Mouse (Mus musculus) midbrain, embryonic 10.5 days (tissue): ENCODE data around the gene Synm. TPM values are rescaled to one million over a fixed set of nuclear protein-coding genes. Genes with fewer than 3 reads are reported as not detected.

ENCODE experiments used
- DNase-seq: peaks from one replicate; pipeline ENCODE4 v3.0.0-alpha.2; 2017; ENCODE audit warnings: low spot score
- H3K27ac ChIP-seq: fragments of 300-500 bp; sonication (generic); replicated peaks from 2 replicates; pipeline ENCODE4 v1.5.1; 2016; ENCODE audit warnings: mild to moderate bottlenecking
- H3K27me3 ChIP-seq: fragments of 300-500 bp; sonication (generic); 2 replicates; pipeline ENCODE4 v1.6.1; 2016; ENCODE audit warnings: low read depth, mild to moderate bottlenecking; ENCODE audit not compliant: poor library complexity, severe bottlenecking
- H3K36me3 ChIP-seq: fragments of 300-500 bp; sonication (generic); 2 replicates; pipeline ENCODE4 v1.6.1; 2016; ENCODE audit warnings: mild to moderate bottlenecking, moderate library complexity
- H3K4me1 ChIP-seq: fragments of 300-500 bp; sonication (generic); 2 replicates; pipeline ENCODE4 v1.6.1; 2016
- H3K4me3 ChIP-seq: fragments of 300-500 bp; sonication (generic); 2 replicates; pipeline ENCODE4 v1.5.1; 2016; ENCODE audit warnings: mild to moderate bottlenecking, moderate library complexity
- H3K9me3 ChIP-seq: fragments of 300-500 bp; sonication (generic); replicated peaks from 2 replicates; pipeline ENCODE4 v1.6.1; 2016; ENCODE audit warnings: mild to moderate bottlenecking
- WGBS: fragments of 180-500 bp; shearing (Covaris S2); methylation state at CpG from one replicate; pipeline ENCODE4 v1.1.7; 2016; 5-methylcytosine and 5-hydroxymethylcytosine counted together
- polyA plus RNA-seq: library from polyadenylated mRNA; unstranded; fragments of >200 nt; fragmentation: Nextera tagmentation; extraction: Ambion mirVana; gene quantifications from 2 replicates; pipeline ENCODE4 v1.2.1, GENCODE M21; 2016

Synm gene
- polyA plus RNA-seq, 1 experiment from 2014 or later, result 0.83 TPM

GRCm38 (mm10) chr7:67772231-67772630 lies 12.7 kb upstream of the Synm start:
- no peak overlapping the region for H3K4me3 ChIP-seq
- no peaks in the 10 kb centered on the region for H3K27me3 ChIP-seq
- no peak overlapping the region for H3K27ac ChIP-seq
- peaks cover 8% of the 10 kb centered on the region for H3K4me1 ChIP-seq
- no peaks in the 10 kb centered on the region for H3K36me3 ChIP-seq
- 91% methylated on average over 9 of the region's 9 CpGs for WGBS
- no peak for DNase-seq
- H3K9me3 ChIP-seq, result no peaks in the 10 kb centered on the region

- Histone ChIP-seq H3K27ac (no peak overlapping the region), H3K27me3 (0 out of 2 replicates have a peak, but pooled peaks cover 4% of the 10 kb centered on the region), H3K4me1 (no peaks in the 10 kb centered on the region), H3K9me3 (no peaks in the 10 kb centered on the region), H3K36me3 (no peaks in the 10 kb centered on the region), H3K4me3 (no peak overlapping the region)
- WGBS, result 91% methylated on average over 5 of the region's 5 CpGs
- no peak for DNase-seq
Observed at GRCm38 (mm10) chr7:67769487-67769886, 9.9 kb upstream of the Synm start.

DNA sequence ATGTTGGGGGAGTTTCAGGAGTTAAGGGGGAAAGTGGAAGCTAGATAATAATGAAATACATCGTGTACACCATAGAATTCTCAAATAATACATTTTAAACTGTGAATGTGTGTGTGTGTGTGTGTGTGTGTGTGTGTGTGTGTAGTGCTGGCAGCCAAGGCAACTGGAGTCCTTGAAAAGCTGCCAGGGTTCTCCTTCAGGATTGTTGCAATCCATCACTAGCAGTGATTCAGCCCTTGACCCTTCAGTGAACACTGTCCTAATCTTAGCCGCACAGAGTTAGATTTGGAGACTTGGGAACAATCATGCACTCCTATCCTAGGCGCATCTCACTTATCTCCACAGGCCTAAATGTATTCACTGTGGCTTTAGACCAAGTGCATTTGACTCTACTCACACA lies 8.6 kb upstream of the Synm start:
- no peaks in the 10 kb centered on the region for H3K36me3 ChIP-seq
- no peak overlapping the region for H3K4me3 ChIP-seq
- no peak overlapping the region for H3K27ac ChIP-seq
- H3K4me1 ChIP-seq, result no peaks in the 10 kb centered on the region
- H3K9me3 ChIP-seq, result no peaks in the 10 kb centered on the region
- WGBS, result 92% methylated on average over 3 of the region's 3 CpGs
- H3K27me3 ChIP-seq, result 0 out of 2 replicates have a peak, but pooled peaks cover 4% of the 10 kb centered on the region
- no peak for DNase-seq

DNA sequence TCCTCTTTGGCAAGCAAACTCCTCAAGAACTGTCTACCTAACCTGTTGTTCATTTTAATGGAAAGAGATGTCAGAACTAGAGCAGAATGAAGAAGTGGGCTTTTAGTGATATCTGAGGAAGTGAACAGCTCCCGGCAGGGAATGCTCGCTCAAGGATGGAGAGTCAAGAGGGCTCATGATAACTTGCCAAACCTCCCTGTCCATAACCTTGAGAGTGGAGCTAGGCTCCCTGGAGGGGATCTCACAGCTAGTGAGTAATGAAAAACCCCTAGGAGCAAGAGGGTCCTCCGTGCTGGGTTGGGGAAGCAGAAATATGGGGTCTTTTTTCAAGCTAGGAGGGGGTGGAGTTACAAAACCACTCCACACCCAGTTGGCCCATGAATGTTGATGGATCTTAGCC lies 4.1 kb upstream of the Synm start:
- Histone ChIP-seq H3K4me1 (peaks cover 13% of the 10 kb centered on the region), H3K36me3 (no peaks in the 10 kb centered on the region), H3K27me3 (peaks cover 18% of the 10 kb centered on the region), H3K4me3 (no peak overlapping the region), H3K9me3 (no peaks in the 10 kb centered on the region), H3K27ac (no peak overlapping the region)
- DNase-seq, result no peak
- 82% methylated on average over 3 of the region's 3 CpGs for WGBS

GRCm38 (mm10) chr7:67758858-67759628 lies 499 bp downstream of the Synm start:
- Histone ChIP-seq H3K27ac (peak overlapping the region; percentile 75), H3K9me3 (no peaks in the 10 kb centered on the region), H3K27me3 (peaks cover 54% of the 10 kb centered on the region), H3K4me1 (peaks cover 27% of the 10 kb centered on the region), H3K4me3 (peak overlapping the region; percentile 71), H3K36me3 (no peaks in the 10 kb centered on the region)
- DNase-seq, result no peak
- under 1% methylated on average over 91 of the region's 92 CpGs for WGBS

DNA sequence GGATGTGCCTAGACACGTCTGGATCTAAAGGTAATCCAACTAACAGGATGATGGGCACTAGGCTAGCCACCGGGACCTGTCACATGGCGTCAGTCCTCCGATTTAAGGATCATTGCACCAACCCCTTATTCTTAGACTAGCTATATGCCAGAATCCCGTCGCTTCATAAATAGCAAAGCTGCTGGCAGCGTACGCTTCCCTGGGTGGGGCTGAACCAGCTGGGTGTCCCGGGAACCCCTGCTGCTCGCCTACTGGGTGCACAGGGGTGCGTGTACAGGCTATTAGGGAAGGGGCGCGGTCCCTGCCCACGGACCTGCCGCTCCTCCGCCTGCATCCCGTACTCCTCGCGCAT lies 1.1 kb downstream of the Synm start:
- peaks cover 27% of the 10 kb centered on the region for H3K4me1 ChIP-seq
- no peak for DNase-seq
- no peaks in the 10 kb centered on the region for H3K36me3 ChIP-seq
- WGBS, result 1% methylated on average over 19 of the region's 19 CpGs
- peak overlapping the region; percentile 71 for H3K4me3 ChIP-seq
- no peaks in the 10 kb centered on the region for H3K9me3 ChIP-seq
- H3K27ac ChIP-seq, result peak overlapping the region; percentile 75
- H3K27me3 ChIP-seq, result peaks cover 54% of the 10 kb centered on the region

DNA sequence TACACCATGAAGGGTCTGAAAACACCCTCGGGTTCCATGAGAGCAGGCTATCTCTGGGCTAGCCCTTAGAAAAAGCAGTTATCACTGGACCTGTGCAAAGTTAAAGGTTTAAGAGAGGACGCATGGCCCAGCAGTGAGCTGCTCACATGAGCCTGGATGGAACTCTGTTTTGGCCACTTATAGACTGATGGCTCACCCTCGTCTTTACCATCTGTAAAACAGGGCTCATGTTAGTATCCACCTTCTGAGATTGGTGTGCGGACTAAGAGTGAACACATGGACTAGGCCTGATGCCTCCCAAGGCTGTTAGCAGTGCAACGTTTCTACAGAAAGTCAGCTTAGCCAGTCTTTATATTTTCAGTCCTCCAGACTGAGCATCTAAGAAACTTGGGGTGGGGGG lies 2.9 kb downstream of the Synm start:
- no peaks in the 10 kb centered on the region for H3K9me3 ChIP-seq
- H3K4me3 ChIP-seq, result no peak overlapping the region
- no peak overlapping the region for H3K27ac ChIP-seq
- H3K36me3 ChIP-seq, result no peaks in the 10 kb centered on the region
- WGBS, result 77% methylated on average over 5 of the region's 5 CpGs
- H3K27me3 ChIP-seq, result peaks cover 54% of the 10 kb centered on the region
- H3K4me1 ChIP-seq, result peaks cover 27% of the 10 kb centered on the region
- DNase-seq, result no peak

DNA sequence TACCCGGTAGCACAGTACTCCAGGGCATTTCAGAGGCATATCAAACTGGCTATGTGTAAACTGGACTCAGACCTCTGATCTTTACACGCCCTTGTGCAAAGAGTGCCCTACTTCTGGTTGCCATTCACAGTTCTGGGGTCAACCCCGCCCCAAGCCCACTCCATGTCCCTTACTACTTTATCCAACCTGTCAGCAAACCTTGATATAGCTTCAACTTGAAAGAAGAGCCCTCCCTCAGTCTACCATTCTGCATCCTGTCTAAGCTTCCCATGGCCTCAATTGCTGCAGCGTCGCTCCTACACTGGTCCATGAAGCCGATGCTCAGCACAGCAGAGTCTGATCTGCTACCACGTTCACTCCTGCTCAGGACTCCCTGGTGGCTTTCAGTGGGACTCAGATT lies 4.2 kb downstream of the Synm start:
- H3K36me3 ChIP-seq, result no peaks in the 10 kb centered on the region
- H3K27me3 ChIP-seq, result peaks cover 48% of the 10 kb centered on the region
- WGBS, result 82% methylated on average over 7 of the region's 7 CpGs
- H3K9me3 ChIP-seq, result no peaks in the 10 kb centered on the region
- H3K4me3 ChIP-seq, result no peak overlapping the region
- H3K27ac ChIP-seq, result no peak overlapping the region
- DNase-seq, result no peak
- H3K4me1 ChIP-seq, result peaks cover 27% of the 10 kb centered on the region

DNA sequence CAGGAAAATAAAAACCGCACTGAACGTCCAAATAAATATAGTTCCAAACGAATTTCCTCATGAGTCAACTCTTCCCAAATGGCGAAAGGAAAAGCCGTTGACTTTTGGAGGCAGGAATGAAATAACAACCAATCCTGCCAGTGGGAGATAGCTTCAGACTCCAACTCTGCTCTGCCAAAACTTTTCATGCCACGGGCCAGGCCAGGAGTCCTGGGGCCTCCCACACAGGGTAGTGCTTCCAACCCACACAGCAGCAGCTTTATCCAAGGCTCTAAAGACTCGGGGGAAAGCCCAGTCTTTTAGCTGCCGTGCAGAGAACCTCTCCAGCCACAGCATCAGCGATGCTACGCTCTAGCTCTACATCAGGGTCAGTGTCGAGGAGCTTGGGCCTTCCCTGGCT lies 4.9 kb downstream of the Synm start:
- Histone ChIP-seq H3K27ac (no peak overlapping the region), H3K9me3 (no peaks in the 10 kb centered on the region), H3K4me1 (peaks cover 23% of the 10 kb centered on the region), H3K36me3 (no peaks in the 10 kb centered on the region), H3K4me3 (no peak overlapping the region), H3K27me3 (peaks cover 46% of the 10 kb centered on the region)
- DNase-seq, result no peak
- WGBS, result 80% methylated on average over 11 of the region's 11 CpGs

- no peak for DNase-seq
- no peaks in the 10 kb centered on the region for H3K36me3 ChIP-seq
- no peak overlapping the region for H3K27ac ChIP-seq
- H3K4me1 ChIP-seq, result peaks cover 5% of the 10 kb centered on the region; the same call in 1 of the 2 replicates
- H3K9me3 ChIP-seq, result no peaks in the 10 kb centered on the region
- 89% methylated on average over 4 of the region's 4 CpGs for WGBS
- 0 out of 2 replicates have a peak, but pooled peaks cover 3% of the 10 kb centered on the region for H3K27me3 ChIP-seq
- H3K4me3 ChIP-seq, result no peak overlapping the region
Observed at GRCm38 (mm10) chr7:67749441-67750239, 9.9 kb downstream of the Synm start.

DNA sequence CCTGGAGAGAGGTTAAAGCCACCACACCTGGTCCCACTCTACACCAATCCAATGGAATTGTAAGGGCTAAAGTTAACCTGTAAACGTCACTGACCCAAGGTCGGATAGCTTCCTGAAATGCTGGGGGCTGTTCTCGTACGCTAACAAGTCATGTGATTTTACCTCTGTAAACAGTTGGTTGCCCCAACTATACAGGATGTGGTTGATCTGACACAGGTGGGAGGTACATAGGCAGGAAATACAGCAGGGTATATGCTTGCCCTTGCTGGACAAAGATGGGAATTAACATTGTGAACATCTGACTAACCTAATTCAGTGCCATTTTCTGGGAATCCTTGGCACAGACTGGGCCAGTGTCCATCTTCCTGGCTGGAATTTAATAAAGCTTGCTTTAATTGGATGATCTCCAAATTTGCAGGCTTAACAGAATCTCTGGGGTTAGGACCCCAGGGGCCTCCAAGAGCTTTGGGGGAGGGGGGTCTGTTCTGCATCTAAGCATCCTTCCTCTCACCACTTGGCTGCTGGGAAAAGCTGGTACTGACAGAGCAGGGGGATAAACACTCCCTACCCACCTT lies 11.7 kb downstream of the Synm start:
- Histone ChIP-seq H3K27ac (no peak overlapping the region), H3K4me3 (no peak overlapping the region), H3K4me1 (peaks cover 5% of the 10 kb centered on the region; the same call in 1 of the 2 replicates), H3K36me3 (0 out of 2 replicates have a peak, but pooled peaks cover 3% of the 10 kb centered on the region), H3K9me3 (0 out of 2 replicates have a peak, but pooled peaks cover 4% of the 10 kb centered on the region), H3K27me3 (no peaks in the 10 kb centered on the region)
- no peak for DNase-seq
- 96% methylated on average over 4 of the region's 4 CpGs for WGBS

DNA sequence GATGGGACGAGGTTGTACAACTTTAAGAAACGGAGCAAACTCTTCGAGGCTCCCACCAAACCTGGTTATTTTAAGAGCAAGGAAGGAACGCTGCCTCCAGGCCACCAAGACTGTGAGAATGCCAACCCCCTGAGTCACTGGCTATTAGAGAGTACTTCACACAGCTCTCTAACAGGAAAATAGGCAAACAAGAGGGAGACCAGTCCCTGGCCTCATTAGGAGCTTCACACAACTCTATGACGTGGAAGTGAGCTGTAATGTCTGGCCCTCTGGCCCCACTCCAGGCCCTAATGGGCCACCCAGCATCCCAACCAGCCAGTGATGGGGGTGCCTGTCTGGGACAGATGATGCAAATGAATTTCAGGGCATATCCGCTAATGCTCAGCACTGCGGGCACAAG lies 17.8 kb downstream of the Synm start:
- Histone ChIP-seq H3K27ac (no peak overlapping the region), H3K27me3 (no peaks in the 10 kb centered on the region), H3K36me3 (0 out of 2 replicates have a peak, but pooled peaks cover 3% of the 10 kb centered on the region), H3K4me3 (no peak overlapping the region), H3K4me1 (no peaks in the 10 kb centered on the region), H3K9me3 (0 out of 2 replicates have a peak, but pooled peaks cover 4% of the 10 kb centered on the region)
- WGBS, result 88% methylated on average over 7 of the region's 7 CpGs
- no peak for DNase-seq
